Mouse (Mus musculus) erythroblast, adult 5-6 weeks (primary cell): ENCODE results near the gene Gpr31b. TPM values are rescaled to one million over a fixed set of nuclear protein-coding genes. Genes with fewer than 3 reads are reported as not detected.

Source experiments
- total RNA-seq, 2 experiments: library from RNA; stranded (forward) in 1 of 2; stranded (reverse) in 1 of 2; fragments of 150-400 nt in 1 of 2; fragments of 200-764, 138-1000 nt in 1 of 2; gene quantifications; 2 replicates each; pipeline versions ENCODE4 v1.2.3 to v1.2.4; 2015 to 2017; ENCODE audit warnings: low replicate concordance in 2 of 2

The Gpr31b gene
- total RNA-seq, 2 experiments from 2014 or later = not detected

Other genes with a start within 250 kb of the Gpr31b start
- not detected in 2 replicates for gene Mas1, start 184.2 kb downstream of the Gpr31b start, total RNA-seq (2015; ENCODE audit: low replicate concordance)
- not detected in 2 replicates for gene Mas1, start 184.2 kb downstream of the Gpr31b start, total RNA-seq (2017; ENCODE audit: low replicate concordance)
- not detected in 2 replicates for gene Mrgprh, start 176.3 kb downstream of the Gpr31b start, total RNA-seq (2015; ENCODE audit: low replicate concordance)
- not detected in 2 replicates for gene Mrgprh, start 176.3 kb downstream of the Gpr31b start, total RNA-seq (2017; ENCODE audit: low replicate concordance)
- not detected in 2 replicates for gene Pnldc1, start 142.1 kb downstream of the Gpr31b start, total RNA-seq (2015; ENCODE audit: low replicate concordance)
- gene Pnldc1, start 142.1 kb downstream of the Gpr31b start, total RNA-seq (2017; ENCODE audit: low replicate concordance) = not detected in 2 replicates
- gene Tcp1, start 136.6 kb downstream of the Gpr31b start, total RNA-seq (2015; ENCODE audit: low replicate concordance) = 98.2 and 107 TPM in 2 replicates
- gene Tcp1, start 136.6 kb downstream of the Gpr31b start, total RNA-seq (2017; ENCODE audit: low replicate concordance) = 117 and 145 TPM in 2 replicates
- 44.4 and 51.4 TPM in 2 replicates for gene Mrpl18, start 136.0 kb downstream of the Gpr31b start, total RNA-seq (2015; ENCODE audit: low replicate concordance)
- 33.6 and 46.0 TPM in 2 replicates for gene Mrpl18, start 136.0 kb downstream of the Gpr31b start, total RNA-seq (2017; ENCODE audit: low replicate concordance)
- gene Acat3, start 111.7 kb downstream of the Gpr31b start, total RNA-seq (2015; ENCODE audit: low replicate concordance) = not detected in 2 replicates
- gene Acat3, start 111.7 kb downstream of the Gpr31b start, total RNA-seq (2017; ENCODE audit: low replicate concordance) = not detected in 2 replicates
- 1.0 and 3.1 TPM in 2 replicates for gene Acat2, start 91.5 kb downstream of the Gpr31b start, total RNA-seq (2015; ENCODE audit: low replicate concordance)
- gene Acat2, start 91.5 kb downstream of the Gpr31b start, total RNA-seq (2017; ENCODE audit: low replicate concordance) = 5.2 and 7.1 TPM in 2 replicates
- 36.1 and 36.2 TPM in 2 replicates for gene Wtap, start 58.1 kb downstream of the Gpr31b start, total RNA-seq (2015; ENCODE audit: low replicate concordance)
- gene Wtap, start 58.1 kb downstream of the Gpr31b start, total RNA-seq (2017; ENCODE audit: low replicate concordance) = 37.9 and 68.2 TPM in 2 replicates
- gene Sod2, start 45.5 kb downstream of the Gpr31b start, total RNA-seq (2015; ENCODE audit: low replicate concordance) = 22.2 and 45.7 TPM in 2 replicates
- 8.3 and 21.9 TPM in 2 replicates for gene Sod2, start 45.5 kb downstream of the Gpr31b start, total RNA-seq (2017; ENCODE audit: low replicate concordance)
- gene Tcp10b, start 8.8 kb upstream of the Gpr31b start, total RNA-seq (2015; ENCODE audit: low replicate concordance) = not detected in 2 replicates
- 0.14 and 1.6 TPM in 2 replicates for gene Tcp10b, start 8.8 kb upstream of the Gpr31b start, total RNA-seq (2017; ENCODE audit: low replicate concordance)
- gene Unc93a, start 79.5 kb upstream of the Gpr31b start, total RNA-seq (2015; ENCODE audit: low replicate concordance) = not detected in 2 replicates
- not detected in 2 replicates for gene Unc93a, start 79.5 kb upstream of the Gpr31b start, total RNA-seq (2017; ENCODE audit: low replicate concordance)
- gene Smok2a, start 168.9 kb upstream of the Gpr31b start, total RNA-seq (2015; ENCODE audit: low replicate concordance) = not detected in 2 replicates
- not detected in 2 replicates for gene Smok2a, start 168.9 kb upstream of the Gpr31b start, total RNA-seq (2017; ENCODE audit: low replicate concordance)
- gene Smok2b, start 178.0 kb upstream of the Gpr31b start, total RNA-seq (2015; ENCODE audit: low replicate concordance) = not detected in 2 replicates
- 1.4 TPM in 1 of 2 replicates, not detected in the other for gene Smok2b, start 178.0 kb upstream of the Gpr31b start, total RNA-seq (2017; ENCODE audit: low replicate concordance)